ENCODE assay signal across 8 mouse cellular contexts in the genomic region with DNA sequence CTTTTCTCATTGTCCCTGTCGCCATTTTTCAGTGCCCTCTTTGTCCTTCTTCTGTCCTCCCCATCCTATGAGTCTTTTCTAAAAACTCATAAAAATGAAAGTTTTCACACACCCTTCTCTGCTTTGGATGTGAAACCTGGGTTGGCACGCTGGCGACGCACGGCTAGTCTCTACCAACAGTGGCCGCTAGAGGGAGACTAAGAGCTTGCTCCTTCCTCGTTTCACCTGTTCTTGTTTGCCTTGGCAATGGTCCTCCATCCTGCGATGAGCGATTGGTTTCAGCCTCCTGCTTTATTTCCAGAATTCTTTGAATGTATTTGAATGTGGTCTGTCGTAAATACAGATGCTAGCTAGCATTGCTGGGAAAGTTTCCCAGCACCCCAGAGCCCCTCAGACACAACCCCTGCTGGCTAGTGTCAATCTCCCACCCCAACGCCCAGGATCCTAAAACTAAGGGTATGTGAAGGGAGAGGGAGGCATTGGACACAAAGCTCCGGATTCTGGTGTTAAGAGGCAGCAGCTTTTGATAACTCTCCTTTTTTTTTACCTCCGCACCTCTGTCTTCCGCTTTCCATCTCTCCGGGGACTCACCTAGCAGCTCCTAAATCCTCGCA.
DNase-seq lines count a peak whose midpoint lies in the region; ATAC-seq and TF ChIP-seq lines count a peak whose summit lies in the region.

No protein-coding gene starts in this region.

- WGBS in embryonic facial prominence, embryonic 14.5 days = 32% methylated on average over 16 of the region's 16 CpGs
- WGBS in heart, embryonic 10.5 days = 31% methylated on average over 16 of the region's 16 CpGs
- 34% methylated on average over 16 of the region's 16 CpGs for WGBS in limb, embryonic 14.5 days

- H3K27me3 ChIP-seq in embryonic facial prominence, embryonic 14.5 days (replicated peaks; ENCODE audit: control insufficient read depth, insufficient read depth, low read length) = no peaks in the 10 kb centered on the region
- H3K27me3 ChIP-seq in heart, embryonic 10.5 days (ENCODE audit: insufficient read depth, poor library complexity, severe bottlenecking) = no peaks in the 10 kb centered on the region
- no peaks in the 10 kb centered on the region for H3K27me3 ChIP-seq in limb, embryonic 14.5 days (ENCODE audit: control insufficient read depth, insufficient read depth, low read length)

- no peak for TF ChIP-seq POLR2A in limb, embryonic 14.5 days (IDR thresholded peaks at IDR 0.05; ENCODE audit: borderline replicate concordance, extremely low read depth, insufficient read depth, insufficient read length)

- H3K36me3 ChIP-seq in embryonic facial prominence, embryonic 14.5 days (ENCODE audit: control insufficient read depth, insufficient read depth, low read length) = no peaks in the 10 kb centered on the region
- H3K36me3 ChIP-seq in heart, embryonic 10.5 days = no peaks in the 10 kb centered on the region
- H3K36me3 ChIP-seq in limb, embryonic 14.5 days (ENCODE audit: control insufficient read depth, insufficient read depth, low read length) = no peaks in the 10 kb centered on the region

- DNase-seq in 3134 (ENCODE audit: extremely low read depth, insufficient read length, low spot score) = peak; percentile 39
- peak; percentile 73 for DNase-seq in adrenal gland, postnatal 25 days
- peak; percentile 77 for DNase-seq in embryonic facial prominence, embryonic 14.5 days (ENCODE audit: low spot score)
- DNase-seq in heart, embryonic 10.5 days (ENCODE audit: low spot score) = peak; percentile 89
- peak; percentile 95 for DNase-seq in kidney, adult 9 months
- DNase-seq in limb, embryonic 14.5 days (ENCODE audit: low spot score) = peak; percentile 86
- peak; percentile 73 to 84 for DNase-seq in spleen, postnatal 14 days (ENCODE audit: low spot score in 2 of 2)

- no peaks in the 10 kb centered on the region for H3K9me3 ChIP-seq in embryonic facial prominence, embryonic 14.5 days (ENCODE audit: control insufficient read depth, low read length)
- H3K9me3 ChIP-seq in heart, embryonic 10.5 days = no peaks in the 10 kb centered on the region
- no peaks in the 10 kb centered on the region for H3K9me3 ChIP-seq in limb, embryonic 14.5 days (ENCODE audit: control insufficient read depth, low read length)

- no peak overlapping the region for H3K27ac ChIP-seq in embryonic facial prominence, embryonic 14.5 days (replicated peaks; ENCODE audit: low read depth, low read length)
- peak overlapping the region; percentile 86; the same call in 1 of the 2 replicates for H3K27ac ChIP-seq in heart, embryonic 10.5 days
- no peak overlapping the region for H3K27ac ChIP-seq in limb, embryonic 14.5 days (replicated peaks; ENCODE audit: low read depth, low read length)

- no peaks in the 10 kb centered on the region for H3K4me1 ChIP-seq in embryonic facial prominence, embryonic 14.5 days (ENCODE audit: control insufficient read depth, insufficient read depth, low read length)
- H3K4me1 ChIP-seq in heart, embryonic 10.5 days = peaks cover 18% of the 10 kb centered on the region
- peaks cover 4% of the 10 kb centered on the region; the same call in 1 of the 2 replicates for H3K4me1 ChIP-seq in limb, embryonic 14.5 days (ENCODE audit: control insufficient read depth, insufficient read depth, low read length)

- no peak overlapping the region for H3K4me3 ChIP-seq in embryonic facial prominence, embryonic 14.5 days (ENCODE audit: low read depth, low read length)
- no peak overlapping the region for H3K4me3 ChIP-seq in heart, embryonic 10.5 days
- H3K4me3 ChIP-seq in limb, embryonic 14.5 days (replicated peaks; ENCODE audit: low read length) = no peak overlapping the region

- peak; percentile 75 for ATAC-seq in embryonic facial prominence, embryonic 14.5 days (ENCODE audit: low read depth)
- 0 out of 2 replicates have a peak, but pooled peaks have one; percentile 41 for ATAC-seq in limb, embryonic 14.5 days (ENCODE audit: low FRiP score, low read depth)
- ATAC-seq in monocyte, adult 5-6 weeks (replicated peaks; ENCODE audit: insufficient number of reproducible peaks, low FRiP score, low TSS enrichment, poor library complexity, severe bottlenecking) = peak; percentile 49; the same call in 1 of the 2 replicates

- no peak overlapping the region for H3K9ac ChIP-seq in embryonic facial prominence, embryonic 14.5 days (ENCODE audit: low read depth, low read length)
- H3K9ac ChIP-seq in limb, embryonic 14.5 days (ENCODE audit: low read depth, low read length, severe bottlenecking) = no peak overlapping the region

- no peak overlapping the region for H3K4me2 ChIP-seq in embryonic facial prominence, embryonic 14.5 days (ENCODE audit: low read depth, low read length)
- no peak overlapping the region for H3K4me2 ChIP-seq in limb, embryonic 14.5 days (replicated peaks; ENCODE audit: low read depth, low read length, severe bottlenecking)

Comparison
In these comparisons a context has a peak if more than half of its experiments do, and no peak if none do; other contexts are left out.
1. DNase-seq: peak in every context shown above with its lines; median percentile 95 in kidney, adult 9 months; 89 in heart, embryonic 10.5 days; 86 in limb, embryonic 14.5 days; 78 in spleen, postnatal 14 days; 77 in embryonic facial prominence, embryonic 14.5 days; 73 in adrenal gland, postnatal 25 days; 39 in 3134.